Mouse (Mus musculus): ENCODE data around the gene Mpc1. TPM values are rescaled to one million over a fixed set of nuclear protein-coding genes. Genes with fewer than 3 reads are reported as not detected.
"Not testable (repeated sequence)": the region's sequence is repeated elsewhere in the genome, so short reads cannot be mapped to it uniquely, and the experiment has no call there.

The Mpc1 gene
- polyA plus RNA-seq, 1 experiment from 2014 or later, result 122 TPM

DNA sequence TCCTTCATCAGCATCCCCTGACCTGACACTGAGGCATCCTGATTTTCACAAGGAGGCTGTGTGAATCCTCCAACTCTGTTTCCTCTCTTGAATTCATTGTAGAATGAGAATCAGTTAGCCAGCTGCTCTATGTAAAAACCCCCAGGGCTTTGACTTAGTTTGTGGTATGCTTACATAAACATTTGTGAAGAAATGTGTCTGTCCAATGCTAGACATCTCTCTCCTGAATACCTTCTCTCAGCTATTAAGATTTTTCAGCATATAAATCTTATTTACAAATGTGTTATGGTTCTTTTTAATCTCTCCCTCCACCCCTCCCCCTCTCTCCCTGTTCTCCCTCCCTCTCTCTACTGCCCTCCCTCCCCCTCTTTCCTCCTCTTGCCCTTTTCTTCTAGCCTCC, 28.4 kb upstream of the Mpc1 start:
- Histone ChIP-seq H3K27me3 (no peaks in the 10 kb centered on the region), H3K4me1 (no peaks in the 10 kb centered on the region), H3K4me2 (no peak overlapping the region), H3K27ac (no peak overlapping the region), H3K9me3 (no peaks in the 10 kb centered on the region), H3K4me3 (replicated peaks) (no peak overlapping the region), H3K9ac (no peak overlapping the region), H3K36me3 (replicated peaks) (no peaks in the 10 kb centered on the region)
- ATAC-seq (ENCODE audit: low FRiP score), result no peak

DNA sequence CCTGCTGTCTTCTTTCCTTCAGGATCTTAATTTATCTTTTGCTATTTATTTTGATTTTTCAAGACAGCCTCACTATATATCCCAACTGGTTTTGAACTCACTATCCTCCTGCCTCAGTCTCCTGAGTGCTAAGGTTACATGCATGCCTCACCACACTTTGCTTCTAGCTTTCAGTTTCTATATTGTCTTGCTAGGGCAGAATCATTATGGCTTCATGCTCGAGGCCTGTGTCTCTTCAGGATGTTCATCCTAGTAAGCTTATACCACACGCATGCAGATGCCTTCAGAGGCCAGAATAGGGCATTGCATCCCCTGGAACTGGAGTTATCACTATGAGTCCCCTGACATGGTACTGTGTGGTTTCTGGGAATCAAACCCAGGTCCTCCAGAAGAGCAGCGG, 27.8 kb upstream of the Mpc1 start:
- no peaks in the 10 kb centered on the region for H3K27me3 ChIP-seq
- H3K4me3 ChIP-seq (replicated peaks), result no peak overlapping the region
- no peaks in the 10 kb centered on the region for H3K36me3 ChIP-seq (replicated peaks)
- no peak overlapping the region for H3K4me2 ChIP-seq
- WGBS, result 74% methylated on average over 3 of the region's 3 CpGs
- no peak overlapping the region for H3K9ac ChIP-seq
- no peak overlapping the region for H3K27ac ChIP-seq
- ATAC-seq (ENCODE audit: low FRiP score), result no peak
- H3K4me1 ChIP-seq, result no peaks in the 10 kb centered on the region
- no peaks in the 10 kb centered on the region for H3K9me3 ChIP-seq

DNA sequence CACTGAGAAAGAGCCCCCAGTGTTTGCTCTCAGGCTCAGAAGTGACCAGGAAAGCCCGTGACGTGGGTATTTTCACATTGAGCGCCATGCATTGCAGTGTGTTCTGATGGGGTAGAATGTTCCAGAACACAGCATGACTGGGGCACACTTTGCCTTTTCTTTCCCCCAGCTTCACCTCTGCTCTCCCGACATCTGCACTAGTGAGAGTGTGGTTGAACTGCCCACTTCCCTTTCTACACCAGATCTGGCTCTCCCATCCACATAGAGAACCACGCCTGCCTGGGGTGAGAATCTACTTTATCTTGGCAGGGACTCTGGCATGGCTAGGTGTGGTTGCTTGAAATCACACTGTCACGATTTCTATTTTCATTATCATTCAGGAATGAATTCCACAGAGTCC, 27.1 kb upstream of the Mpc1 start:
- WGBS, result 86% methylated on average over 6 of the region's 6 CpGs

DNA sequence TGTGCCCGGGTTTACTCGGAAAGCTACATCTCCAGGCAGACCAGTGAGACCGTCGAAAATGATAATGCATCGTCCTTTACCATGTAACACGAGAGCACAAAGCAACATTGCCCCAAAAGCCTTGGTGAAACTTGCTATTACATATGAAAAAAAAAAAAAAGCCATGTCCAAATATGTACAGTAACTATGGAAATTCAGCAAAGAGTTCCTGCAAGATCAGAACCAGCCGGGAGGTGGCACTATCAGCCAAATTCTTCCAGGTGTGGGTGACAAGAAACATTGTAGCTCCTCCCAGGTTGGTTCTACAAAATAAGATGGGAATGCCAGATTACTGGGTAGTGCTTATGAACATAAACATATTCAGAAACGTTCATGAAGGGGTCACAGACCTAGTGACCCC, 25.7 kb upstream of the Mpc1 start:
- H3K4me1 ChIP-seq, result no peaks in the 10 kb centered on the region
- H3K36me3 ChIP-seq (replicated peaks), result no peaks in the 10 kb centered on the region
- H3K9me3 ChIP-seq, result no peaks in the 10 kb centered on the region
- WGBS, result 73% methylated on average over 8 of the region's 8 CpGs
- no peak overlapping the region for H3K9ac ChIP-seq
- no peak overlapping the region for H3K4me2 ChIP-seq
- no peak overlapping the region for H3K4me3 ChIP-seq (replicated peaks)
- H3K27ac ChIP-seq, result no peak overlapping the region
- no peaks in the 10 kb centered on the region for H3K27me3 ChIP-seq
- ATAC-seq (ENCODE audit: low FRiP score), result no peak

More for the DNA sequence above, 27.1 kb upstream of the Mpc1 start:
- Histone ChIP-seq H3K4me2 (no peak overlapping the region), H3K27ac (no peak overlapping the region), H3K27me3 (no peaks in the 10 kb centered on the region), H3K9me3 (no peaks in the 10 kb centered on the region), H3K4me3 (replicated peaks) (no peak overlapping the region), H3K36me3 (replicated peaks) (no peaks in the 10 kb centered on the region), H3K4me1 (no peaks in the 10 kb centered on the region), H3K9ac (no peak overlapping the region)
- ATAC-seq (ENCODE audit: low FRiP score), result no peak

GRCm38 (mm10) chr17:8264638-8265037, 18.1 kb upstream of the Mpc1 start:
- not testable (repeated sequence) for H3K36me3 ChIP-seq (replicated peaks); H3K27ac ChIP-seq; H3K4me2 ChIP-seq; H3K4me3 ChIP-seq (replicated peaks); H3K9ac ChIP-seq; H3K4me1 ChIP-seq; H3K27me3 ChIP-seq; ATAC-seq (ENCODE audit: low FRiP score); H3K9me3 ChIP-seq
- 13% methylated on average over 7 of the region's 7 CpGs for WGBS

- no peak for ATAC-seq (ENCODE audit: low FRiP score)
- H3K27ac ChIP-seq, result no peak overlapping the region
- H3K9ac ChIP-seq, result no peak overlapping the region
These were observed 10.5 kb upstream of the Mpc1 start for GRCm38 (mm10) chr17:8272054-8272749.

GRCm38 (mm10) chr17:8272951-8273350, 9.8 kb upstream of the Mpc1 start:
- Histone ChIP-seq H3K9me3 (no peaks in the 10 kb centered on the region), H3K4me1 (no peaks in the 10 kb centered on the region), H3K36me3 (replicated peaks) (no peaks in the 10 kb centered on the region), H3K27me3 (peaks cover 24% of the 10 kb centered on the region), H3K4me3 (replicated peaks) (no peak overlapping the region), H3K9ac (no peak overlapping the region), H3K4me2 (no peak overlapping the region), H3K27ac (no peak overlapping the region)
- no peak for ATAC-seq (ENCODE audit: low FRiP score)
- 78% methylated on average over 6 of the region's 6 CpGs for WGBS

More at GRCm38 (mm10) chr17:8272054-8272749, 10.5 kb upstream of the Mpc1 start:
- H3K9me3 ChIP-seq, result no peaks in the 10 kb centered on the region
- no peak overlapping the region for H3K4me3 ChIP-seq (replicated peaks)
- peaks cover 28% of the 10 kb centered on the region for H3K27me3 ChIP-seq
- no peaks in the 10 kb centered on the region for H3K4me1 ChIP-seq
- H3K4me2 ChIP-seq, result no peak overlapping the region
- WGBS, result 61% methylated on average over 6 of the region's 6 CpGs
- no peaks in the 10 kb centered on the region for H3K36me3 ChIP-seq (replicated peaks)

DNA sequence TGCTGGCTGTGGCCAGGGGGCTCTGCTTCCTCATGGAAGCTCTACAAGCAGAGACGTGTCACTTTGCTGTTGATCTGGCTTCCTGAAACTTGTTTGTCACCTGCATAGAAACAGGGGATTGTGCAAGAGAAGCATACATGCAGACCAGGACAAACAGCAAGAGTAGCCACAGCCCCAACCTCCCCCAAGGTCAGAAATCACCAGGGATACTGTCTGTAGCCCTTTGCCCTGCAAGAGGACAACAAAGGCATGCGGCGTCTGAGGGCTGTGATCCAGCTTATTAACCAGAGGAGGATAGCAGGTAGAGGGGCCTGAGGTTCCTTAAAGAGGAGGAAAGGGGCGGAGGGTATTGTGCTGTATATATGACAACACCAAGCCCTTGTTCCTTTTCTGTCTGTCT, 6.6 kb upstream of the Mpc1 start:
- peaks cover 29% of the 10 kb centered on the region for H3K27me3 ChIP-seq
- no peak overlapping the region for H3K4me2 ChIP-seq
- H3K27ac ChIP-seq, result no peak overlapping the region
- H3K9me3 ChIP-seq, result no peaks in the 10 kb centered on the region
- WGBS, result 74% methylated on average over 4 of the region's 4 CpGs
- no peaks in the 10 kb centered on the region for H3K36me3 ChIP-seq (replicated peaks)
- no peak overlapping the region for H3K9ac ChIP-seq
- H3K4me3 ChIP-seq (replicated peaks), result no peak overlapping the region
- no peaks in the 10 kb centered on the region for H3K4me1 ChIP-seq
- ATAC-seq (ENCODE audit: low FRiP score), result no peak

- H3K9me3 ChIP-seq, result no peaks in the 10 kb centered on the region
- ATAC-seq (ENCODE audit: low FRiP score), result no peak
These were observed 6.0 kb upstream of the Mpc1 start for GRCm38 (mm10) chr17:8276680-8277079.

DNA sequence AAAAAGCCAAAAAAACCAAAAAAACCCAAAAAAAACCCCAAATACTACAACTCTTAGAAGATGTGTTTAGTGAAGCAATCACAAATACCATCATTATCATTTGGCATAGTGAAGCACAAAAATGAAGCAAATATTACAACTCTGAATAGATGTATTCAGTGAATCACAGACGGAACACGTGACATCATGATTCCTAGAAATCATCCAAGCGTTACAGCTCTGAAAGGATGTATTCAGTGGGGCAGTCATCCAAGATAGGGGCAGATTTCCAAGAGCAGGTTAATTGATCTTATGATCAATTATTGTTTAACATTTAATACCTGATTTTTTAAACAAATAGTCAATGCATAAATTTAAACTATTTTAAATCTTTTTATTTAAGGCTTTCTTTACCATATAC, 5.4 kb upstream of the Mpc1 start:
- H3K9ac ChIP-seq, result no peak overlapping the region

More at GRCm38 (mm10) chr17:8276680-8277079, 6.0 kb upstream of the Mpc1 start:
- Histone ChIP-seq H3K27me3 (peaks cover 29% of the 10 kb centered on the region), H3K36me3 (replicated peaks) (no peaks in the 10 kb centered on the region), H3K4me3 (replicated peaks) (no peak overlapping the region), H3K4me2 (no peak overlapping the region), H3K9ac (no peak overlapping the region), H3K4me1 (no peaks in the 10 kb centered on the region), H3K27ac (no peak overlapping the region)
- 82% methylated on average over 7 of the region's 7 CpGs for WGBS

DNA sequence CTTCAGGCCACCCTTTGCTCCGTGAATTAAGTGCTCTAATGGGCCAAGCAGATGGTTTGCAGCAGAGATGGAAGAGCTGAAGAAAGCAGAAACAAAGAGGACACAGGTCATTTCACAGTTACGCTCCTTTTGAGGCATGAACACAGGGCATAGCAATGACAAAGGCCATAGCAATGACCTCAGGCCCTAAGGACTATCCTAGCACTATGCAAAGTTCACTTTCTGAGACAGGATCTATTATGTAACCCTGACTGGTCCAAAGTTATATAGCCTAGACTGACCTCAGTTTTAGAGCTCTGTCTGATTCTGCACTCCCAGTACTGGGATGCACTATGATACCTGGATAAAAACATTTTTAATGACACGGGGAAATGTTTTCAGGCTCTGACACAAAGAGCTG, 4.3 kb upstream of the Mpc1 start:
- H3K4me2 ChIP-seq, result no peak overlapping the region
- WGBS, result 67% methylated on average over 3 of the region's 3 CpGs
- no peak overlapping the region for H3K9ac ChIP-seq
- ATAC-seq (ENCODE audit: low FRiP score), result no peak
- no peaks in the 10 kb centered on the region for H3K9me3 ChIP-seq
- no peak overlapping the region for H3K4me3 ChIP-seq (replicated peaks)
- H3K36me3 ChIP-seq (replicated peaks), result no peaks in the 10 kb centered on the region
- peaks cover 20% of the 10 kb centered on the region for H3K27me3 ChIP-seq
- no peak overlapping the region for H3K27ac ChIP-seq
- H3K4me1 ChIP-seq, result peaks cover 6% of the 10 kb centered on the region

More for the DNA sequence above, 5.4 kb upstream of the Mpc1 start:
- H3K4me2 ChIP-seq, result no peak overlapping the region
- WGBS, result 78% methylated on average over 3 of the region's 3 CpGs
- no peaks in the 10 kb centered on the region for H3K36me3 ChIP-seq (replicated peaks)
- H3K9me3 ChIP-seq, result no peaks in the 10 kb centered on the region
- ATAC-seq (ENCODE audit: low FRiP score), result no peak
- no peak overlapping the region for H3K4me3 ChIP-seq (replicated peaks)
- no peaks in the 10 kb centered on the region for H3K4me1 ChIP-seq
- peaks cover 29% of the 10 kb centered on the region for H3K27me3 ChIP-seq
- no peak overlapping the region for H3K27ac ChIP-seq

- under 1% methylated on average over 70 of the region's 77 CpGs for WGBS
- peaks cover 19% of the 10 kb centered on the region for H3K4me1 ChIP-seq
- peak; percentile 99 for ATAC-seq (ENCODE audit: low FRiP score)
These were observed 986 bp downstream of the Mpc1 start for GRCm38 (mm10) chr17:8283526-8284253.

GRCm38 (mm10) chr17:8284254-8284661, 1.6 kb downstream of the Mpc1 start:
- H3K36me3 ChIP-seq (replicated peaks), result no peaks in the 10 kb centered on the region
- peak overlapping the region; percentile 79 for H3K9ac ChIP-seq
- no peak; the same call in 1 of the 2 replicates for ATAC-seq (ENCODE audit: low FRiP score)

More at GRCm38 (mm10) chr17:8283526-8284253, 986 bp downstream of the Mpc1 start:
- Histone ChIP-seq H3K36me3 (replicated peaks) (no peaks in the 10 kb centered on the region), H3K4me2 (peak overlapping the region; percentile 99), H3K4me3 (replicated peaks) (peak overlapping the region; percentile 77), H3K27me3 (peaks cover 15% of the 10 kb centered on the region; the same call in 1 of the 2 replicates), H3K27ac (peak overlapping the region; percentile 81), H3K9me3 (no peaks in the 10 kb centered on the region), H3K9ac (peak overlapping the region; percentile 79)

More at GRCm38 (mm10) chr17:8284254-8284661, 1.6 kb downstream of the Mpc1 start:
- H3K4me2 ChIP-seq, result peak overlapping the region; percentile 99
- no peak overlapping the region; the same call in 1 of the 2 replicates for H3K27ac ChIP-seq
- H3K27me3 ChIP-seq, result peaks cover 15% of the 10 kb centered on the region; the same call in 1 of the 2 replicates
- H3K4me1 ChIP-seq, result peaks cover 19% of the 10 kb centered on the region
- H3K9me3 ChIP-seq, result no peaks in the 10 kb centered on the region
- under 1% methylated on average over 32 of the region's 32 CpGs for WGBS
- H3K4me3 ChIP-seq (replicated peaks), result peak overlapping the region; percentile 77

Data from forebrain, embryonic 12.5 days (tissue).